Mouse (Mus musculus) liver, embryonic 14.5 days (tissue): ENCODE measurements at regions not wholly inside any gene's neighbourhood (a gene's known extent, or its start where the extent isn't known, plus 50 kb on each side); places are given as distances from the start of the nearest gene placed in this dataset.

Experiments used
- CTCF ChIP-seq: IDR thresholded peaks from 2 replicates; pipeline ENCODE4 v1.5.1; 2016; ENCODE audit warnings: antibody characterized with exemption, low read depth, control low read depth
- EP300 ChIP-seq: IDR thresholded peaks from 2 replicates; pipeline ENCODE4 v1.6.1; 2016; ENCODE audit warnings: antibody characterized with exemption, low read depth

DNA sequence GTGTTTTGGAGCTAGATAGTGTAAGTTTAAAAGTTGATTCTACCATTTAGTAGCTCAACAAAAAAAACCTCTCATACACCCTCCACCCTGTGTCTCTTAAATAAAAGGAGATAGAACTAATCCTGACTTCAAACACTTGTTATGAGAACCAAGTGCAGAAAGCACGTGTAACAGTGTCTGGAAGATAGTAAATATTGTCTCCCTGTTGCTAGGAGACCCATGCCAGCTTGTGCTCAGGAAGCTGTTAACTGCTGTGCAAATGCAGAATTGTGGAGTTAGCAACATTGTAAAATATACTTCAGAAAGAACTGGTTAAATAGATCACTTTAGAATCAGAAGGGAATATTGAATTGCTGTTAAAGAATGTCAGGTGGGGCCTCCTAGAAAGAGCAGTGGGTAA, 496.7 kb upstream of the Ptger4 start:
- no peak for TF ChIP-seq EP300
- no peak for TF ChIP-seq CTCF
